Mouse (Mus musculus): ENCODE measurements around the gene Gm10037.

Gm10037 gene

GRCm38 (mm10) chr13:67876699-67877254, 45.9 kb downstream of the Gm10037 start:
- DNase-seq, result no peak

- no peak for DNase-seq
Measured at GRCm38 (mm10) chr13:67883966-67884365, 53.1 kb downstream of the Gm10037 start.

Data from cerebellum, adult 9-11 months (tissue).